Mouse (Mus musculus): ENCODE data around the gene Ppara.

The Ppara gene

DNA sequence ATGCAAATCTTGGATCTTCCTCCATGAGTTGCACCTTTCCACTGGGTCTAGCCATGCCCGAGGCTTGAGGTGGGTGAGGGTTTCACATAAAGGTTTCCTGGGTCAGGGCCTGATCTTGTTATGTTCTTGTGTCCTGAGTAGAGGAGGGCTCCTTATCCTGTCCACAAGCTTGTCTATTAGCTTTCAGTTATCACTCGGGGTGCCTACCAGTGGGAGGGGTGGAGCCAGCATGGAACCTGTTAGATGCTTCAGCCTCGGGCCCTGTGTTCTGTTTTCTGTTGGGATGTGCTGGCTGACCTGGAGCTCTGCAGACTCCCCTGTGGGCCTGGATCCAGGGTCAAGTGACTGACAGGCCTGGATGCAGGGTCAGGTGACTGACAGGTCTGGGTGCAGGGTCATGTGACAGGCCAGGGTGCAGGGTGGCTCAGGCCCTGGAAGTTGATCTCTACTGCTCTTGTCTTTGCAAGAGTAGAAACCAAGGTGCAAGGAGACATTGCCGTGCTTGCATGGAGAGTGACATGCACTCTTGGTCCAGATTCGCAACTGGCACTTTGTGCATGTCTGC, 107.1 kb downstream of the Ppara start:
- in situ Hi-C loops (cut with MboI, MseI) = no loop called here

DNA sequence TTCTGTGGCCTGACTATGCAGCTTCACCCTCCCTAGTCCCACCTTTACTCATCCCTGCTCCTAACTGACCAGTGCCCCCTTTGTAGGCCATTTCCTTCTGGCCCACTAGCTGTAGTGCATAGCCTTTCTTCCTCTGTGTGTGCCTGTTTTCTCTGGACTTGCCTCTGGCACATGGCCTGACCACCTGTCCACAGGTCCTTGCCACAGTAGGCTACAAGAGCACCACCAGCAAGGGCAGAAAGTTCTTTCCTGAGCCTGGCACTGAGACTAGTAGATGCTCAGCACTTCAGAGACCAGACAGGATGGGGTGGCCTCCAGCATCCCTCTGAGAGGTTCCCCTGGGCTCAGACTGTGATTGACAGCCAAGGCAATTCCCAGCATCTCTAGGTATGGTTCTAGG, 110.3 kb downstream of the Ppara start:
- in situ Hi-C loops (cut with MboI, MseI) = no loop called here

DNA sequence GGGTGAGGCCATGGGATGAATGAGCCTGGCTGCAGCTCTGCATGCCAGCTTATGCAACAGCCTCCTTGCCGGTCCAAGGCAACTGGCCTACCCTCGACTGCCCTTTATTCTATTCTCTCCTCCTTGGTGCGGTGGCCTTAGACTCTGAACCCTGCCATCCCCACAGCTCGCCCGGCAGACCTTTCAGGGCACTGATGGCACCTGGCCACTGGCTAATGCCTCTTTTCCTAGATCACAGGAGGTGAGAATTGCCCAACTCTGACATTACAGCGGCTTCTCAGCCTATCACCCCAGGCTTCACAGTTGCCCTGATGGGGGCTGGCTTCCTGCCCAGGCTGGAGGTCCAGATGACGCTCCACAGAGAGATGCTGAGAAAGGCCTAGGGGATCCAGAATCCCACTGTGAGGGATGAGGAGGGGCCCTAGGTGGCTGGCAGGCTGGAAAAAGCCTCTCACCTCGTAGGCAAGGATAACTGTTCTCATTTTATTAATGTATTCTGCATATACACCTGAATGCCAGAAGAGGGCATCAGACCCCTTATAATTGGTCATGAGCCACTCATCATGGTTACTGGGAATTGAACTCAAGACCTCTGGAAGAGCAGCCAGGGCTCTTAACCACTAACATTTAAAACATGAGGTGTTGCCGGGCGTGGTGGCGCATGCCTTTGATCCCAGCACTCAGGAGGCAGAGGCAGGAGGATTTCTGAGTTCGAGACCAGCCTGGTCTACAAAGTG, 117.0 kb downstream of the Ppara start:
- in situ Hi-C loops (cut with MboI, MseI) = loop anchor here (5.0 to 25.0 kb wide), 2 partner anchors 135 to 240 kb away; no protein-coding TSS in a partner anchor

Measured in regulatory T cell (primary cell).